ENCODE assay signal across 15 mouse cellular contexts in genomic region chr4:82587146-82587870, GRCm38 (mm10).
DNase-seq lines count a peak whose midpoint lies in the region; ATAC-seq and TF ChIP-seq lines count a peak whose summit lies in the region.
"Had no signal": no experiment of that assay in that cellular context is flagged by ENCODE, and none has a peak within 500 bp of the region (broad histone marks: within the 10 kb centered on the region; RNA-seq: fewer than 3 reads in every experiment).

No protein-coding gene starts in this region.

- 87% methylated on average over 16 of the region's 16 CpGs for WGBS in limb, embryonic 10.5 days
- 58% methylated on average over 16 of the region's 16 CpGs for WGBS in kidney, embryonic 15.5 days

- TF ChIP-seq CTCF in layer of hippocampus, adult 2 months (conservative IDR thresholded peaks at IDR 0.05) = no peak

- no peaks in the 10 kb centered on the region for H3K9me3 ChIP-seq in limb, embryonic 10.5 days (replicated peaks)
- no peaks in the 10 kb centered on the region for H3K9me3 ChIP-seq in kidney, embryonic 15.5 days (replicated peaks)
- H3K9me3 ChIP-seq: heart, embryonic 13.5 days; lung, embryonic 15.5 days; stomach, embryonic 15.5 days had no signal

- DNase-seq in layer of hippocampus, adult 2 months (ENCODE audit: low spot score in 2 of 2) = peak in 1 of 2 experiments; percentile 46
- no peak for DNase-seq in layer of hippocampus, adult 9-10 months (ENCODE audit: low spot score)
- DNase-seq in cerebellum, adult 11 months = peak; percentile 53
- DNase-seq in cerebellum, postnatal 14 days = peak; percentile 76 to 80
- no peak for DNase-seq in limb, embryonic 10.5 days (ENCODE audit: low spot score)
- no peak for DNase-seq in lung, postnatal 25 days (ENCODE audit: low spot score)
- DNase-seq in urinary bladder, postnatal 10 days (ENCODE audit: low spot score) = no peak
- DNase-seq: adrenal gland, adult 8-10 months; gastrocnemius, postnatal 25 days; right cerebral cortex, postnatal 4 days had no signal

- no peak overlapping the region for H3K9ac ChIP-seq in kidney, embryonic 15.5 days
- H3K9ac ChIP-seq: heart, embryonic 13.5 days; lung, embryonic 15.5 days; stomach, embryonic 15.5 days had no signal

- peak overlapping the region; percentile 96 for H3K27ac ChIP-seq in layer of hippocampus, adult 2 months
- H3K27ac ChIP-seq in limb, embryonic 10.5 days = 0 out of 2 replicates have a peak overlapping the region, but pooled peaks have one; percentile 34
- no peak overlapping the region for H3K27ac ChIP-seq in kidney, embryonic 15.5 days
- H3K27ac ChIP-seq: heart, embryonic 13.5 days; lung, embryonic 15.5 days; stomach, embryonic 15.5 days had no signal

- peak overlapping the region; percentile 51 for H3K4me3 ChIP-seq in layer of hippocampus, adult 2 months
- no peak overlapping the region for H3K4me3 ChIP-seq in limb, embryonic 10.5 days
- no peak overlapping the region for H3K4me3 ChIP-seq in kidney, embryonic 15.5 days (replicated peaks)
- H3K4me3 ChIP-seq: heart, embryonic 13.5 days; lung, embryonic 15.5 days; stomach, embryonic 15.5 days had no signal

- H3K27me3 ChIP-seq in limb, embryonic 10.5 days (ENCODE audit: low read depth, poor library complexity, severe bottlenecking) = no peaks in the 10 kb centered on the region
- no peaks in the 10 kb centered on the region for H3K27me3 ChIP-seq in kidney, embryonic 15.5 days
- H3K27me3 ChIP-seq: heart, embryonic 13.5 days; lung, embryonic 15.5 days; stomach, embryonic 15.5 days had no signal

- H3K36me3 ChIP-seq in limb, embryonic 10.5 days = no peaks in the 10 kb centered on the region
- H3K36me3 ChIP-seq in kidney, embryonic 15.5 days = no peaks in the 10 kb centered on the region
- H3K36me3 ChIP-seq: heart, embryonic 13.5 days; lung, embryonic 15.5 days; stomach, embryonic 15.5 days had no signal

- no peak for ATAC-seq in kidney, embryonic 15.5 days (replicated peaks; ENCODE audit: low FRiP score)
- ATAC-seq: CD4-positive, CD25-positive, alpha-beta regulatory T cell, adult 4 months had no signal

- no peak overlapping the region for H3K4me2 ChIP-seq in kidney, embryonic 15.5 days
- H3K4me2 ChIP-seq: heart, embryonic 13.5 days; lung, embryonic 15.5 days; stomach, embryonic 15.5 days had no signal

- H3K4me1 ChIP-seq in limb, embryonic 10.5 days = peaks cover 3% of the 10 kb centered on the region
- H3K4me1 ChIP-seq in kidney, embryonic 15.5 days = no peaks in the 10 kb centered on the region

Comparison
In these comparisons a context has a peak if more than half of its experiments do, and no peak if none do; other contexts are left out.
1. DNase-seq: peak in cerebellum, adult 11 months (single experiment) and cerebellum, postnatal 14 days (2 of 2); none in layer of hippocampus, adult 9-10 months (single experiment), limb, embryonic 10.5 days (single experiment), lung, postnatal 25 days (single experiment) and urinary bladder, postnatal 10 days (single experiment).